Mouse (Mus musculus): ENCODE measurements around the gene Mospd3. TPM values are rescaled to one million over a fixed set of nuclear protein-coding genes. Genes with fewer than 3 reads are reported as not detected.
A peak's percentile ranks its signal among the peaks of the same experiment; 100 is the strongest.

Mospd3 gene
- polyA plus RNA-seq, 1 experiment from 2014 or later, result 44.4 TPM

DNA sequence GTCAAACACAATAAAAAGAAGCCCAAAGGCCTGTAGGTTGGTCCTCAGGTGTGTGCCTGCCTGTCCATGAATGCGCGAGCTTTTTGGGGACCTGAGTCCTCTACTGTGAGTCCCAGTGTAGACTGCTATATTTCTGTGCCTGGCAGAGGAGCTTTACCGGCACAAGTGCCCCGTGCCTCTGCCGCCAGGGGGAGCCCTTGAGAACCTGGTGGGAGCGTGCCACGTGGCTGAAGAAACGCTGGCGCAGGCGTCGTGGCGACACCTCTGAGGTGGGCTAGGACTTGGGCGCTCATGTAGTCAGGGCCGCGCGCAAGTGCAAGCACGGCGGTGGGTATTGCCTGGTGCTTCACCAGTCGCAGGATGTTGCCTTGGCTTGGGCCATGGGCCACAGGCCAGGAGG, 40.2 kb upstream of the Mospd3 start, which contains the start of gene Sap25:
Gene Sap25 (plus strand): TSS at position 281 of the 400 bp plus-strand sequence.
- no peak for ATAC-seq
- H3K36me3 ChIP-seq (ENCODE audit: control insufficient read depth, insufficient read depth, low read length), result peaks cover 64% of the 10 kb centered on the region
- H3K9me3 ChIP-seq (replicated peaks; ENCODE audit: control insufficient read depth, low read length), result no peaks in the 10 kb centered on the region
- DNase-seq (ENCODE audit: low spot score), result no peak
- no peak within 1 kb of the TSS for H3K27ac ChIP-seq (ENCODE audit: low read depth, low read length)
- H3K4me2 ChIP-seq (ENCODE audit: low read length), result no peak within 1 kb of the TSS
- H3K27me3 ChIP-seq (replicated peaks; ENCODE audit: control insufficient read depth, insufficient read depth, low read length), result peaks cover 23% of the 10 kb centered on the region
- H3K4me3 ChIP-seq (ENCODE audit: low read depth, low read length), result no peak within 1 kb of the TSS
- H3K4me1 ChIP-seq (ENCODE audit: control insufficient read depth, insufficient read depth, low read length), result no peaks in the 10 kb centered on the region
- no peak within 1 kb of the TSS for H3K9ac ChIP-seq (ENCODE audit: low read length)
- WGBS, result 89% methylated on average over 19 of the region's 19 CpGs

DNA sequence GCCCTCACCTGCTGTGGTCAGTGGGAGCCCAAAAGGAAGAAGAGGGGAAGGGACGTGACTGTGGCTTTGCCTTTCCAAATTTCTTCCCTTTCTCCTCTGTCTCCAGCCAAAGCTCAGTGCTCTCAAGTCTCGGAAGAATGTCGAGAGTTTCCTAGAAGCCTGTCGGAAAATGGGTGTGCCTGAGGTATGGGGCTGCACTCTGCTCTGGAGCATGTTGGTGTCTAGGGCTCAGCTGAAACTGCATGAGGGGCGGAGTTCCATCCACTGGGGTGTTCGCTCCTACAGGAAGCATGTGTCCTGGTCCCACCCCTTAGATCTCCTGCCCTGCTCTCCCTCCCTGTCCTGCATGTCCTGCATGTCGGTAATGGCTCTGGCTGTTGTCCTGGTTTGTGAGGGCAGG, 38.6 kb upstream of the Mospd3 start:
- DNase-seq (ENCODE audit: low spot score), result no peak
- Histone ChIP-seq H3K4me3 (ENCODE audit: low read depth, low read length) (no peak overlapping the region), H3K27me3 (replicated peaks; ENCODE audit: control insufficient read depth, insufficient read depth, low read length) (peaks cover 8% of the 10 kb centered on the region; the same call in 1 of the 2 replicates), H3K9me3 (replicated peaks; ENCODE audit: control insufficient read depth, low read length) (no peaks in the 10 kb centered on the region), H3K36me3 (ENCODE audit: control insufficient read depth, insufficient read depth, low read length) (peaks cover 75% of the 10 kb centered on the region), H3K9ac (ENCODE audit: low read length) (no peak overlapping the region), H3K27ac (ENCODE audit: low read depth, low read length) (no peak overlapping the region), H3K4me2 (ENCODE audit: low read length) (no peak overlapping the region), H3K4me1 (ENCODE audit: control insufficient read depth, insufficient read depth, low read length) (no peaks in the 10 kb centered on the region)
- ATAC-seq, result no peak
- 88% methylated on average over 7 of the region's 7 CpGs for WGBS

DNA sequence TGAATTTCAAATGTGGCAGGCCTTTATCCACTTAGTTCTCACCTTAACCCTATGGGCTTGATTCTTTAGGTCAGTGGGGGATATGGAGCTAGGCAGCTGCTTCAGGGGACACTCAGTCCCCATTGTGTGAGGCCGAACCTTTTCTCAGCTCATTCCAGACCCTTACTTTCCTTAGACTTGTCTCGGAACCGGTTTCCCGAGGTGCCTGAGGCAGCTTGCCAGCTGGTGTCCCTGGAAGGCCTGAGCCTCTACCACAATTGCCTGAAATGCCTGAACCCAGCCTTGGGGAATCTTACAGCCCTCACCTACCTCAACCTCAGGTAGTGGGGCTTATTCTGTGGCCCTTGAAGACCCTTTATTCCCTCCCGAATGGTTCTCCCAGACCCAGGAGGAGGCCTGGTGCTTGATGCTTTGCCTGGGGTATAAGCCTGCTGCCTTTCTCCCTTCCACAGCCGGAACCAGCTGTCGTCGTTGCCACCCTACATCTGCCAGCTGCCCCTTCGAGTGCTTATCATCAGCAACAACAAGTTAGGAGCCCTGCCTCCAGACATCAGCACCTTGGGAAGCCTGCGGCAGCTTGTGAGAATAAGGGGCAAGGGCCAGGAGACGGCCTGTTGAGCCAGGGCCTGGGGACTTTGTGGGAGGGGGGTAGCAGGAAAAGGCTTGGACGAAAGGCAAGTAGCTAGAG, 32.7 kb upstream of the Mospd3 start:
- ATAC-seq (no peak), DNase-seq (ENCODE audit: low spot score) (no peak)
- Histone ChIP-seq H3K27ac (ENCODE audit: low read depth, low read length) (no peak overlapping the region), H3K9me3 (replicated peaks; ENCODE audit: control insufficient read depth, low read length) (no peaks in the 10 kb centered on the region), H3K4me3 (ENCODE audit: low read depth, low read length) (no peak overlapping the region), H3K9ac (ENCODE audit: low read length) (peak overlapping the region; percentile 8; the same call in 1 of the 2 replicates), H3K36me3 (ENCODE audit: control insufficient read depth, insufficient read depth, low read length) (peaks cover 54% of the 10 kb centered on the region), H3K4me2 (ENCODE audit: low read length) (no peak overlapping the region), H3K27me3 (replicated peaks; ENCODE audit: control insufficient read depth, insufficient read depth, low read length) (no peaks in the 10 kb centered on the region), H3K4me1 (ENCODE audit: control insufficient read depth, insufficient read depth, low read length) (peaks cover 17% of the 10 kb centered on the region)
- WGBS, result 84% methylated on average over 12 of the region's 12 CpGs

- Histone ChIP-seq H3K4me1 (ENCODE audit: control insufficient read depth, insufficient read depth, low read length) (peaks cover 21% of the 10 kb centered on the region), H3K4me2 (ENCODE audit: low read length) (no peak overlapping the region), H3K27ac (ENCODE audit: low read depth, low read length) (no peak overlapping the region), H3K36me3 (ENCODE audit: control insufficient read depth, insufficient read depth, low read length) (peaks cover 35% of the 10 kb centered on the region), H3K4me3 (ENCODE audit: low read depth, low read length) (no peak overlapping the region), H3K27me3 (replicated peaks; ENCODE audit: control insufficient read depth, insufficient read depth, low read length) (no peaks in the 10 kb centered on the region), H3K9me3 (replicated peaks; ENCODE audit: control insufficient read depth, low read length) (no peaks in the 10 kb centered on the region), H3K9ac (ENCODE audit: low read length) (peak overlapping the region; percentile 21)
- DNase-seq (ENCODE audit: low spot score) (no peak), ATAC-seq (no peak)
- WGBS, result 88% methylated on average over 4 of the region's 4 CpGs
Measured at GRCm38 (mm10) chr5:137631591-137631990, 30.7 kb upstream of the Mospd3 start.

- H3K27ac ChIP-seq (ENCODE audit: low read depth, low read length), result peak overlapping the region; percentile 21; the same call in 1 of the 2 replicates
- H3K9ac ChIP-seq (ENCODE audit: low read length), result peak overlapping the region; percentile 21
- peaks cover 31% of the 10 kb centered on the region for H3K36me3 ChIP-seq (ENCODE audit: control insufficient read depth, insufficient read depth, low read length)
- H3K27me3 ChIP-seq (replicated peaks; ENCODE audit: control insufficient read depth, insufficient read depth, low read length), result no peaks in the 10 kb centered on the region
- H3K9me3 ChIP-seq (replicated peaks; ENCODE audit: control insufficient read depth, low read length), result no peaks in the 10 kb centered on the region
- ATAC-seq (no peak), DNase-seq (ENCODE audit: low spot score) (no peak)
- H3K4me3 ChIP-seq (ENCODE audit: low read depth, low read length), result 0 out of 2 replicates have a peak overlapping the region, but pooled peaks have one; percentile 93
- H3K4me1 ChIP-seq (ENCODE audit: control insufficient read depth, insufficient read depth, low read length), result peaks cover 21% of the 10 kb centered on the region
- 80% methylated on average over 9 of the region's 9 CpGs for whole genome bisulfite sequencing
- peak overlapping the region; percentile 74; the same call in 1 of the 2 replicates for H3K4me2 ChIP-seq (ENCODE audit: low read length)
Measured at GRCm38 (mm10) chr5:137631171-137631570, 30.3 kb upstream of the Mospd3 start.

DNA sequence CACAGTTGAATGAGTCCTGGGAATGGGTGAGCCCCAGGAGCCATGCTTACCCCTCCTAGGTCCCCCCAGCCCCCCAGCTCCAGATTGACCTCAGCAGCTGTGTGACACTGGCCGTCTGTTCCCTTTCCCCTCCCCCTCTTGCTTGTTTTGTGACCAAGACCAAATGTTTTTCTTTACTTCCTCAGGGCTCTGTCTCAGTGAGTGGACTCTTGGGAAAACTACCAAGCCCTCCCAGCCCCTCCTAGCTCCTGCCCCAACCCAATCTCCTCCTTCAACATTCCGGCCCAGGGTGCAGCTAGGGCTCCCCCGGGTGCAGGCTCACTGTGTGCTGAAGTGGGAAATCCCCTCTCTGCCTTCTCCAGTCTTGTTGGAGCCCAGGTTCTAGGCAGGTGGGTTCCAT, 29.7 kb upstream of the Mospd3 start:
- Histone ChIP-seq H3K27me3 (replicated peaks; ENCODE audit: control insufficient read depth, insufficient read depth, low read length) (no peaks in the 10 kb centered on the region), H3K4me3 (ENCODE audit: low read depth, low read length) (peak overlapping the region; percentile 93; the same call in 1 of the 2 replicates), H3K36me3 (ENCODE audit: control insufficient read depth, insufficient read depth, low read length) (peaks cover 25% of the 10 kb centered on the region), H3K4me1 (ENCODE audit: control insufficient read depth, insufficient read depth, low read length) (peaks cover 21% of the 10 kb centered on the region), H3K9me3 (replicated peaks; ENCODE audit: control insufficient read depth, low read length) (no peaks in the 10 kb centered on the region), H3K27ac (ENCODE audit: low read depth, low read length) (no peak overlapping the region), H3K4me2 (ENCODE audit: low read length) (peak overlapping the region; percentile 74), H3K9ac (ENCODE audit: low read length) (peak overlapping the region; percentile 87; the same call in 1 of the 2 replicates)
- WGBS, result 70% methylated on average over 3 of the region's 3 CpGs
- DNase-seq (ENCODE audit: low spot score) (no peak), ATAC-seq (no peak)

DNA sequence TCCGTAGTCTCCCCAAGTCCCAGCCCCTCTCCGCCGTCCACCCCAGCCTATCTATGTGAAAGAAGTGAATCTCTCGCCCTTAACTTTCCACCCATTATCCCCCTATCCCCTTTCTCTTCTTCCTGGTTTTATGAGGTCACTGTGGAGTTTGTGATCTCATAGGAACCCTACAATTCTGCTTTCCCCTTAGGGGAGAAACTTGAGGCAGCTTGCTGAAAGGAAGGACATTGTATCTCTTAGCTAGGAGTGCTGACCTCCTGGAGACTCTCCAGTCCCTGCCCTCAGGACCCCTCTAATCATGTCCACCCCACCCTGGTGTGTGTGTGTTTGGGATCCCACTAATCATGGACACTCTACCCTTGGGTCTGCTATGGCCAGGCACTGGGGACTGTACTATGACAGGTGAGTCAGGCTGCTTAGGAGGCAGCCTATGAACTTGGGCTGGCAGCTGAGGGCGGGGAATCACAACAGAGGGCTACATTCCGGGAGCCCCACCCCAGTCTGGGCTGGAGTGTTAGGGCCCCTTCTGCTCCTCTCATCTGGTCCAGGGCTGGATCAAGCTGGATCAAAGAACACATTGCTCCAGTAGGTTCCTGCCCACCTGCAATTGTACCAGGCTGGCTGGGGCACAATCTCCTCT, 29.2 kb upstream of the Mospd3 start:
- Histone ChIP-seq H3K4me2 (ENCODE audit: low read length) (peak overlapping the region; percentile 74), H3K27ac (ENCODE audit: low read depth, low read length) (peak overlapping the region; percentile 84; the same call in 1 of the 2 replicates)
- WGBS, result 23% methylated on average over 6 of the region's 6 CpGs

GRCm38 (mm10) chr5:137629306-137629721, 28.5 kb upstream of the Mospd3 start:
- peak overlapping the region; percentile 93 for H3K4me3 ChIP-seq (ENCODE audit: low read depth, low read length)
- under 1% methylated on average over 23 of the region's 23 CpGs for WGBS
- peak overlapping the region; percentile 74 for H3K4me2 ChIP-seq (ENCODE audit: low read length)
- no peaks in the 10 kb centered on the region for H3K9me3 ChIP-seq (replicated peaks; ENCODE audit: control insufficient read depth, low read length)
- peaks cover 21% of the 10 kb centered on the region for H3K4me1 ChIP-seq (ENCODE audit: control insufficient read depth, insufficient read depth, low read length)
- no peaks in the 10 kb centered on the region for H3K27me3 ChIP-seq (replicated peaks; ENCODE audit: control insufficient read depth, insufficient read depth, low read length)
- ATAC-seq, result peak; percentile 21
- peak overlapping the region; percentile 87 for H3K9ac ChIP-seq (ENCODE audit: low read length)
- DNase-seq (ENCODE audit: low spot score), result peak; percentile 62
- peak overlapping the region; percentile 84 for H3K27ac ChIP-seq (ENCODE audit: low read depth, low read length)
- peaks cover 18% of the 10 kb centered on the region for H3K36me3 ChIP-seq (ENCODE audit: control insufficient read depth, insufficient read depth, low read length)

More for the DNA sequence above, 29.2 kb upstream of the Mospd3 start:
- Histone ChIP-seq H3K4me1 (ENCODE audit: control insufficient read depth, insufficient read depth, low read length) (peaks cover 21% of the 10 kb centered on the region), H3K36me3 (ENCODE audit: control insufficient read depth, insufficient read depth, low read length) (peaks cover 19% of the 10 kb centered on the region), H3K27me3 (replicated peaks; ENCODE audit: control insufficient read depth, insufficient read depth, low read length) (no peaks in the 10 kb centered on the region), H3K9ac (ENCODE audit: low read length) (peak overlapping the region; percentile 87), H3K4me3 (ENCODE audit: low read depth, low read length) (peak overlapping the region; percentile 93), H3K9me3 (replicated peaks; ENCODE audit: control insufficient read depth, low read length) (no peaks in the 10 kb centered on the region)
- no peak for DNase-seq (ENCODE audit: low spot score)
- ATAC-seq, result no peak
